Mouse (Mus musculus) pancreas, adult 10 weeks (tissue): ENCODE data around the gene Sik3. TPM values are rescaled to one million over a fixed set of nuclear protein-coding genes. Genes with fewer than 3 reads are reported as not detected.

Experiments used
- polyA plus RNA-seq: library from polyadenylated mRNA; stranded (reverse); fragments of 350-450 nt; fragmentation: Illumina TruSeq; extraction: RNeasy Lipid Tissue Mini Kit (QIAGEN cat#74804); gene quantifications from one replicate; pipeline ENCODE4 v1.2.3, GENCODE M21; 2015; ENCODE audit warnings: low read depth, low replicate concordance; ENCODE audit not compliant: insufficient read depth

The Sik3 gene
- polyA plus RNA-seq, result 8.4 TPM

GRCm38 (mm10) chr9:46012091-46013008 lies at the start of gene Sik3, which contains the start of gene Pafah1b2:
Gene Sik3, plus strand, starts transcription at chr9:46012820.
Gene Pafah1b2, minus strand, starts transcription at chr9:46012690.

GRCm38 (mm10) chr9:46228491-46228890 lies 215.9 kb downstream of the Sik3 start, which contains the start of gene Apoa1:
Gene Apoa1, plus strand, starts transcription at chr9:46228580.

GRCm38 (mm10) chr9:46235596-46235648 lies 222.8 kb downstream of the Sik3 start, which contains the start of gene Apoc3:
Gene Apoc3, minus strand, starts transcription at chr9:46235636.

GRCm38 (mm10) chr9:46240526-46241153 lies 228.0 kb downstream of the Sik3 start, which contains the start of gene Apoa4:
Gene Apoa4, plus strand, starts transcription at chr9:46240696.

GRCm38 (mm10) chr9:46268343-46268873 lies 255.8 kb downstream of the Sik3 start, which contains the start of gene Apoa5:
Gene Apoa5, plus strand, starts transcription at chr9:46268633.

GRCm38 (mm10) chr9:46272677-46273454 lies 260.2 kb downstream of the Sik3 start, which contains the start of gene Zpr1:
Gene Zpr1, plus strand, starts transcription at chr9:46273064.

Other genes starting within 250 kb of the Sik3 start
- gene Cep164, start 184.1 kb upstream of the Sik3 start, polyA plus RNA-seq, result 3.6 TPM
- gene Bace1, start 174.2 kb upstream of the Sik3 start, polyA plus RNA-seq, result 3.6 TPM
- 6.9 TPM for gene Pcsk7, start 106.3 kb upstream of the Sik3 start, polyA plus RNA-seq
- gene Rnf214, start 105.9 kb upstream of the Sik3 start, polyA plus RNA-seq, result 5.1 TPM
- 69.0 TPM for gene Tagln, start 76.8 kb upstream of the Sik3 start, polyA plus RNA-seq
- 30.7 TPM for gene Sidt2, start 57.6 kb upstream of the Sik3 start, polyA plus RNA-seq
- gene Pafah1b2, start 130 bp upstream of the Sik3 start, polyA plus RNA-seq, result 8.2 TPM
- gene Apoa1, start 215.8 kb downstream of the Sik3 start, polyA plus RNA-seq, result not detected
- gene Apoc3, start 222.8 kb downstream of the Sik3 start, polyA plus RNA-seq, result not detected
- gene Apoa4, start 227.9 kb downstream of the Sik3 start, polyA plus RNA-seq, result not detected